Mouse (Mus musculus) right cerebral cortex, adult 18-20 months (tissue): ENCODE measurements around the gene Aen.

ENCODE experiments used
- DNase-seq: peaks from one replicate; pipeline ENCODE4 v3.0.0; 2022; ENCODE audit warnings: mixed read lengths

Gene Aen

GRCm38 (mm10) chr7:78895653-78896333 is at the start of gene Aen:
Aen (plus strand) TSS chr7:78895854.
- peak; percentile 98 for DNase-seq

- DNase-seq, result no peak
Observed at GRCm38 (mm10) chr7:78846066-78846716, 49.5 kb upstream of the Aen start.

GRCm38 (mm10) chr7:78846737-78847434 is 48.8 kb upstream of the Aen start, which contains the start of gene Det1:
Det1 (minus strand) TSS chr7:78847263.
- DNase-seq, result peak; percentile 93

- no peak for DNase-seq
Observed at GRCm38 (mm10) chr7:78854051-78854450, 41.6 kb upstream of the Aen start.

GRCm38 (mm10) chr7:78855044-78855655 is 40.5 kb upstream of the Aen start:
- no peak for DNase-seq

- DNase-seq, result no peak
Observed at GRCm38 (mm10) chr7:78863796-78864445, 31.7 kb upstream of the Aen start.

- no peak for DNase-seq
Observed at GRCm38 (mm10) chr7:78864446-78864802, 31.2 kb upstream of the Aen start.

- DNase-seq, result no peak
Observed at GRCm38 (mm10) chr7:78865212-78865949, 30.3 kb upstream of the Aen start.

- no peak for DNase-seq
Observed at GRCm38 (mm10) chr7:78868731-78869130, 26.9 kb upstream of the Aen start.

- no peak for DNase-seq
Observed at GRCm38 (mm10) chr7:78872366-78872765, 23.3 kb upstream of the Aen start.

GRCm38 (mm10) chr7:78872831-78873230 is 22.8 kb upstream of the Aen start:
- DNase-seq, result no peak

GRCm38 (mm10) chr7:78881607-78882468 is 13.8 kb upstream of the Aen start:
- no peak for DNase-seq

GRCm38 (mm10) chr7:78882469-78882837 is 13.2 kb upstream of the Aen start:
- peak; percentile 47 for DNase-seq

GRCm38 (mm10) chr7:78883016-78883725 is 12.5 kb upstream of the Aen start:
- no peak for DNase-seq

- DNase-seq, result no peak
Observed at GRCm38 (mm10) chr7:78883726-78884060, 12.0 kb upstream of the Aen start.

- DNase-seq, result peak; percentile 44
Observed at GRCm38 (mm10) chr7:78884139-78884538, 11.5 kb upstream of the Aen start.

- DNase-seq, result no peak
Observed at GRCm38 (mm10) chr7:78885404-78885803, 10.2 kb upstream of the Aen start.

GRCm38 (mm10) chr7:78886496-78886895 is 9.2 kb upstream of the Aen start:
- DNase-seq, result no peak

- DNase-seq, result no peak
Observed at GRCm38 (mm10) chr7:78887431-78887842, 8.2 kb upstream of the Aen start.

- DNase-seq, result peak; percentile 75
Observed at GRCm38 (mm10) chr7:78890641-78891040, 5.0 kb upstream of the Aen start.

- no peak for DNase-seq
Observed at GRCm38 (mm10) chr7:78893917-78894316, 1.7 kb upstream of the Aen start.
